Mouse (Mus musculus) frontal cortex, adult (tissue): ENCODE measurements around the gene Pum1.

Source experiments
- ATAC-seq: cut with Nextera tagmentation; 2 replicates; pipeline ENCODE4 v1.9.2; 2017; ENCODE audit warnings: mild to moderate bottlenecking, moderate library complexity, mixed read lengths; ENCODE audit not compliant: low TSS enrichment

Gene Pum1

GRCm38 (mm10) chr4:130790180-130790579, 127.1 kb downstream of the Pum1 start:
- peak; percentile 30; the same call in 1 of the 2 replicates for ATAC-seq

DNA sequence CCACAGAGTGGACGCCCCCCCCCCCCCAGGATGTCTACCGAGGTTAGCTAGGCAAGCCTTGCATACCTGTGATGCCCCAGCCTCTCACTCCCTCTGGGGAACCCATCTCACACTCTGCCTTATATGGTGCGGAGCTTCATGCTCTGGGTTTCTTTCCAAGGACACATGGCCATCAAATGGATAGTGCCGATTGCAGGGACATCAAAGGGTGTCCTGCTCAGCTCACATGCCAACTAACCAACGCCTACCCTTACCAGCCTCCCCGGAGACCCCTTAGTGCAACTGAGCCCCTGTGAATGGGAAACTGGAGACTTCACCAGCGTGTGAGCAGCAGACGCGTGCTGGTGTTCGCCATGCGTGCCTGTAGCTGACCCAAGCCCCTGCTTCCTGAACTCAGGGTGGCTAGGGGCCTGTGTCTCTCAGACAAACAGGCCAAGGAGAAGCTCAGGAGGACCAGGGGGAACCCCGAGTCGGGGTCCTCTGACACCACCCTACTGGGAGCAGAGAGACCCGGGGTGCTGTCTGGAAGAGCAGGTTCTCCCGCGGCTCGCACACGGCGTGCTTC, 128.8 kb downstream of the Pum1 start:
- peak; percentile 15; the same call in 1 of the 2 replicates for ATAC-seq

DNA sequence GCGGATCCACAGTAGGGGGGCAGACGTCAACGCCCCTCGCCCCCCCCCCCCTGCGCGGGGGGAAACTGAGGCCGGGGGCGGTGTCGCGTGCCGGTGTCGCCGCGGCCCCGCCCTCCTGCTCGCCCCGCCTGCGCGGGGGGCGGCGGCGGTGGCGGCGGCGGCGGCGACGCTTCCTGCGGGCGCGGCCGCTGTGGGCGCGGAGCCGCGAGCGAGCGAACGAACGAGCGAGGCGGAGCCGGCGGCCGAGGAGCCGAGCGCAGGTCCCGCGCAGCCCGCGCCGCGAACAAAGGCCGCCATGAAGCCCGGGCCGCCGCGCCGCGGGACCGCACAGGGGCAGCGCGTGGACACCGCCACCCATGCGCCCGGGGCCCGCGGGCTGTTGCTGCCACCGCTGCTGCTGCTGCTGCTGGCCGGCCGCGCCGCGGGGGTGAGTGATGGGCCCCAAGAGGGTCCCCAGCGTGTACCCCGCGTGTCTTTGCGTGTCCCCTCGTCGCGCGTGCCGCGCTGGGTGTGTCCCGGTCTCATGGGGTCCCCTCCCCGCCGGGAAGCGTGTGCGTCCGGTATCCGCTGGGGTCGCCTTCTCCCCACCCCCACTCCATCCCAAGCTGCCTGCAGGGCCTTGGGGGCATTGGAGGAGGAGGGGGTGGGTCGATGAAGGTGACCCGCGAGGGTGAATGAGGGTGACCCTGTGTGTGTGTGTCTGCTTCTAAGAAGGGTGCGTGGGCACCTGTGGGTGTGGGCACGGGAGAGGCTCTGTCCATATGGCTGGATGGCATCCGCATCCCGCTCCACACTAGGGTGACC, 129.5 kb downstream of the Pum1 start, which contains the start of gene Sdc3:
Gene Sdc3 (plus strand): TSS at position 162 of the 804 bp plus-strand sequence.
- ATAC-seq, result peak; percentile 25; the same call in 1 of the 2 replicates

DNA sequence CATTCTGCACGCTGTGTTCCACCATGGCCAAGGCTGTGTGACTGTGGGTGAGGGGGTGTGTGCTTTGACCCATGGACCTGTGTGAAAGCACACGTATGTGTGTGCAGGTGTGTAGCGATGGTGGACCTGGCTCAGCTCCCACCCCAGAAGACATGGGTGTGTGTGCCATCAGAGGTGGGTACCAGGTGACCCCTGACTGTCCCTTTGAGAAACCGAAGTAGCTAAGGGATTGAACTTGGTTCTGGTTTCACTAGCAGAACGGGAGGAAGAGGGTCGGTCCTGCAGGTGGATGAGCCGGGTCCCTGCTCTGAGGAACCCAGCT, 130.0 kb downstream of the Pum1 start:
- no peak for ATAC-seq

DNA sequence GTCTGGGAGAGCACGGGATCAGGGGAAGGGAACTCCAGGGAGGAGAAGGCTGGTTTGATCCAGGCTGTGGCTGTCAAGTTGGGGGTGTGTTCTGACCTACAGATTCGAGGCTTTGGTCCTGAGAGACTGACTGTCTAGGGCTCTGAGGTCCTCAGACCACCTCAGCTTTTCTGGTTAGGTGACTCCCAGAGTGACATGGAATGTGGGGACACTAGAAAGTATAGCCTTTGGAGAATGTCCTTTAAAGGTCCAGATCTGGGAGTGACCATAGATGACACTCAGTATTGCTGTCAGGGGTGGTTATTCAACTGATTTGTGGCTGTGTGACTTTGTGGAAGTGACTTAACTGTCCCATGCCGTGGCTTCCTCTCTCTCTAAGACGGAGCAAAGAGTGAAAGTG, 131.7 kb downstream of the Pum1 start:
- no peak for ATAC-seq

DNA sequence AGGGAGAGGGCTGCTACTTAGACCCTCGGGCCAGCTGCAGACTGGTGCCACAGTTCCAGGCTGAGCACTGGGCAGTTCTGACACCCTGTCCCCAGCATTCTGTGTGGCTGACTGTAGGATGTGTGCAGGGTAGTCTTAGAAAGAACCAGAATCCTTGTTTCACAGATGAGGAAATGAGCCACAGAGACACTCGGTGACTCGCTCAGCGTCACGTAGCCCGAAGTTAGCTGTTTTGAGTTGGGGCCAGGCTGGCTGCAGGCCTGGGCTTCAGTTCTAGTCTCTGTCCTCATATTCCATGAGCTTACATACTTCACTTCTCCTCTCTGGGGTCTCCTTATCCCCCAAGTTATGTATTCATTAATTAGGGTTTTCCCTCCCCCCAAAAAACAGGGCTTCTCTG, 132.8 kb downstream of the Pum1 start:
- no peak for ATAC-seq

DNA sequence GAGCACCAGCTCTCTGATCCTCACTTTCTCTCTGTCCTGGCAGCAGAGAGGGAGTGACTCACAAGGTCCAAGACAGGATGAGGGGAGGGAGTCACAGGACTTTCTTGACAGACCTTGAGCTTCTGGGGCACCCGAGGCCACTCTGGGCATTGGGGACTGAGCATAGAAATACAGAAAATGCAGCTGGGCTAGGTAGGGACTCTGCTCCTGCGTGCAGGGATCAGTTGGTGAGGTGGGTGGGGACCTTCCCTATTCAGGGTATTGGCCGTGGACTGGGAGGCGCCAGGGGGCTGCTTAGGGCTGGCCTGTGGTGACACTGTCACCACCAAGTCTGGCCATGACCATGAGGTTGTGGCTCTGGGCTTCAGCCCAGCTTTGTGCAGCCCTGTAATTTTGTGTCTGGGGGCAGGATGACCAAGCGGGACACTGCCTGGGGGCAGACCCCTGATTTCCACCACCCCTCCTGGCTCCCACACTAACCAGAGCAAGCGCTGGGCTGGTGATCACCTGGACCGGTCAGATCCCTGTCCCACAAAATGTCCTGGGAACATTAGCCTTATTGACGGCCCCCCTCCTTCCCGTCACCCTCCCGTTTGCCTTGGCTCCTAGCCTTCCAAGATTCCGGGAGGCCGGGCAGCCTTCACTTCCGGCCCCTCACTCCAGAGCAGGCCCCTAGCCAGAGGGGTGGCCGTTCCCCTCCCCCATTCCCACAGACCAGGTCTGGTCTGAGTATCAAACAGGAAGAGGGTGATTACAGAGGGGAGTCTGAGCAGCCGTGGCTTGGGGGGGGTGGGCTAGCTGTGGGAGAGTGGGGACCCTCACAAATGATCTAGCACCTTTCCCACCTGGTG, 134.3 kb downstream of the Pum1 start:
- ATAC-seq, result no peak

DNA sequence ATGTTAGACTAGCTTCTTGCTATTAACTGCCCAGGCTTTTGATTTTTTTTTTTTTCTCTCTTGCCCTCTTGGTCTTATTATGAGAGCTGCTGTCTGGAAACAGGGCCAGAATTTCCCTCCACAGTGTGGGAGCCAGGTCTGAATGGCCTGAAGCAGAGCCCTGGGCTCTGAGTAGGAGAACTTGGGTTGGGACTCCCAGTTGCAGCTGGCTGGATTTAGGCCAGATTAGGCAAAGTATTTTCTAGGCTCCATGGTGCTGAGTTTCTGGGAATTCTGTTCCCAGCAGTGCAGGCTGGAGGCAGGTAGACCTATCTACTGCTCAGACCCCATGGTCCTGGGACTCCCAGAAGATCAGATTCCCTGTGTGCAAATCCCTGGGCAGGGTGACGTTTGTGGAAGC, 135.3 kb downstream of the Pum1 start:
- ATAC-seq, result no peak

GRCm38 (mm10) chr4:130799118-130799517, 136.0 kb downstream of the Pum1 start:
- ATAC-seq, result no peak

DNA sequence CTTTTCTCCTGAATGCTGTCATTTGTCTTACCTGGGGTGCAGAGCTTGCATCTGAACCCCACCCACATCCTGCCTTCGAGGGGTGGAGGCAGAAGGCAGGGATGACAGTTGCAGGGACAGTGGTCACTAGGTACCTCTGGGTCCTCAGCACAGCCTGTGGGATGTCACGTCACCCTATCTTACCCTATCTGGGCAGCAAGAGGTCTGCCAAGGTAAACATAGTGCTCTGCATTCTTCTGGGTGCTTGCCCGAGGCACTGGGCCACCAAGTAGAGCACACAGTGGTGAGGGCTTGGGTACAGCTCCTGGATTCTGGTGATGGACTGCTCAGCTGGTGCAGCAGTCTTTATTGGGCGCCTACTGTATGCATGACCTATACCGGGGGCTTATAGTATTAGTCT, 136.5 kb downstream of the Pum1 start:
- no peak for ATAC-seq

- ATAC-seq, result no peak
These were observed 137.0 kb downstream of the Pum1 start for GRCm38 (mm10) chr4:130800147-130800546.

DNA sequence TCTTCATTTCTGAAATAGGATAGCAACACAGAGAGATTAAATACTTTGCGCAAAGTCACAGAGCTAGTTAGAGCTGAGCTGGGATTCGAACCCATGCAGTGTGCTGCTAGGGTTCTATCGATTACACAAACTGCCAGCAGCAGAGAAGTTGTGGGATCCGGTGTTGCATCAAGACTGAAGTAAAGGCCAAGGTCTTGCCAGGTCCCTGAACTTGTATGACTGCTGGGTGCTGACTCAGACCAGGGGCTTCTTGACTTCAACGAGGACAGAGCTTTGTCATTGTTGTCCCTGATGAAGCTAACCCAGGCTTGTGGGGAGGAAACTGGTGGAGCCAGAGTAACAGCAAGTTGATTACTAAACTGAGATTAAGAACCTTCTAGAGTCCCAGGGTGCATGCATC, 138.1 kb downstream of the Pum1 start:
- ATAC-seq, result no peak

GRCm38 (mm10) chr4:130801624-130802329, 138.7 kb downstream of the Pum1 start:
- no peak for ATAC-seq

DNA sequence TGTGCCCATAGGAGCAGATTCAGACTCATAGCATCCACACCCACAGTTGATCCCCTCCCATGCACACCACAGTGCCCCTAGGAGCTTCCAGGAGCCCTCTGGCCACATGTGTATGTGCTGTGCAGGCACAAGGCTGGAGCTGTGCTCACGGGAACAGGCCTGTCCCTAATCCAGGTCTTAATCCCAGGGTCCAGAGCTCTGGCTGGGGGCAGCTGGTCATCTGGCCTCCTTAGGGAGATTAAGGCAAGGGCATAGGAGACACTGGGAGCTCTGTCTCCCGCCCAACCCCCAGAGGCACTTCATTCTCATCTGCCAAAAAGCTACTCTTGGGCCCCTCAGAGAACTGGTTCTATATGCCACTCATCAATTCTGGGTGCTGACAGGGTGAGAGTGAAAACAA, 140.5 kb downstream of the Pum1 start:
- no peak for ATAC-seq

DNA sequence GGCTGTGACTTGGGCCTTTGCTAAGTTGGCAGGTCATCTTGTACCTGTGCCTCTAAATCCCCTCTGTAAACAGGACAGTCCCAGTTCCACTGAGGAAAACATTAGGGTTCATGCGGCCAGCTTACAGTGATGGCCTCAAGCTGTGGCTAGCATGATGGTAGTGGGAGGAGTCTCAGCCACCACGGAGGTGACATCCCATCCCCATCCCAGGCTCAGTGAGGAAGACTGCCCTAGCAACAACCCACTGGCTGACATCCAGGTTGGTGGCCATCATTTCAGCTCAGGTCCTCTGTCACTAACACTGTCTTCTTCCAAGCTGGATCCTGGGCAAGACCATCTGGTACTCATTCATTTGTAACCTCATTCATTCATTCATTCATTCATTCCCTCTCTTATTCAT, 141.2 kb downstream of the Pum1 start:
- no peak for ATAC-seq

- peak; percentile 41; the same call in 1 of the 2 replicates for ATAC-seq
These were observed 141.7 kb downstream of the Pum1 start for GRCm38 (mm10) chr4:130804771-130805361.

DNA sequence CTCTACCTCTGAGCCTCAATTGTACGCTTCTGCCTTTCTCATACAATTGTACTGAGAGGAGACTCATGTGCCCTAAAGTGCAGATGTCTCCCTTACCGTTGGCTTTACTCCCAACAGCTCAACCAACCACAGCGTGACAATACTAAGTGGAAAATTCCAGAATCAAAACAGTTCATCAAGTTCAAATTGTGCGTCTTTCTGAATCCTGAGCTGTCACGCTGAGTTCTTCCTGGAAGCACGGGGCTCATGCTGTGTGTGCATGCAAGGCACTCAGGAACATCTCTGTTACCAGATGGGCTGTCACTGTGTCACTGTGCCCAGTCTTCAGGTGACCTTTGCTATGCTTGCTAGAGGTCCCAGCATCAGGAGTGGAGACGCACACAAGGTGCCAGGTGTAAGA, 142.6 kb downstream of the Pum1 start:
- ATAC-seq, result no peak

DNA sequence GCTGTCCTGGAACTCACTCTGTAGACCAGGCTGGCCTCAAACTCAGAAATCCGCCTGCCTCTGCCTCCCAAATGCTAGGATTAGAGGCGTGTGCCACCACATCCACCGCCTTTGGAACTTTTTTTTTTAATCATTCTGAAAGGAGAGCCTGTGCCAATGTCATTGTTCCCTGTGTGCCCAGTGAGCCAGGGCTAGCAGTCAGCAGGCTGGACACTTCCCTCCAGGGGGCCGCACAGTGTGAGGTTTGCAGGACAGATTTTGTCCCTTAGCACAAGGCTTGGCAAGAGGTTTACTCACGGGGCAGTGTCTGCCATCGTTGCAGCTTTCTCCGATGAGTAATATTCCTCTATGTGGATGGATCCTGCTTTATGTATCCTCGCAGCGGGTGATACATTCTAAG, 143.6 kb downstream of the Pum1 start:
- no peak for ATAC-seq

DNA sequence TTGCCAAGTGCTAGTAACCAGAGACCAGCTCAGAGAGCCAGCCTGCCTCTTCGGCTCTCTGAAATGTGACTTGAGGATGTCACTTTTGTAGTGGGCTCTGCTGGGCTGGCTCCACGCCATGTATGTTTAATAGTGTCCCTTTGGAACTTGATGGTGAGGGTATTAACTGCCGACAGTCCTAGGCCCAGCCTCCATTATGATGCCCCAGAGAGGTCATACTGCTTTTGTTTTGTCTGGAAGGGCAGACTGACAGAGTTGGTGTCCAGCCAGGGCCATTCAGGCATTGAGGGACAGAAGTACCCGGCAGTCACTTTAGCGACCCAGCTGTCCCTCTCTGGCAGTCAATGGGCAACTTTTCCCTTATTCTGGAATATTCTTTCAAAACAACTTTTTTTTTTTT, 146.7 kb downstream of the Pum1 start:
- no peak for ATAC-seq

DNA sequence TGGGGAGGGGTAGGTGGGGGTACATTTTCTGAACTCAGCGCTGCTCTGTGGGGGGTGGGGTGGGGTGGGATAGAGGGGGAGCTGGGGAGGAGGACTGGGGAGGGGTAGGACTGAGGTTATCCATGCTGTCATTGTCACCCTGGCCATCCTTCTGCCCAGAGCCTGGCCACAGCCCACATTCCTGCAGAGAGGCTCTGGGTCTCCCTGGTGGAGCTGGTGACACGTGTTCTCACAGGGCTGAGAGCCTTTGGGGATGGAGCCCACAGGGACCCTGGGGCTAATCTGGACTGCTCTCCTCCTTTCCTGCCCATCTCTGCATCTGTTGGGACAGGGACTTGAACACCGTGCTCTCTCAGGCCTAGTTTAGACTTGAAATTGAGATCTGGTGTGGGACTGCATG, 147.7 kb downstream of the Pum1 start:
- no peak for ATAC-seq

- ATAC-seq, result 0 out of 2 replicates have a peak, but pooled peaks have one; percentile 3
These were observed 148.3 kb downstream of the Pum1 start for GRCm38 (mm10) chr4:130811385-130811784.

DNA sequence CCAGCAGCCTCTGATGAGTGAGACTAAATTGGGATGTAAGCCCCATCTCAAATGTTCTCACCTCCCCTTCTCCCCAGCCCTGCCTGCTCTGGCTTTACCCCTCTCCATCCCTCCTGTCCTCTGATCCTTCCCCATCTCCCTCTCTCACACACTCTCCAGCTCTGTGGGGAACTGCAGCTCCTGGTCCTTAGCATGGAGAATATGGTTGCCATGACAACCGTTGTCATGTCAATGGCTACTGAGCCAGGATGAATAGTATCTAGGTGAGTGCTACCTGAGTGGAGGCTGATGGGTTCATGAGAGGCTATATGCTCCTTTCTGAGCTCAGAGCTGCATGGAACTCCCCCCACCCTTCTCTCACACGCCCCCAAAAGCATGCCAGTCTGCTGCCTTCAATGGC, 150.8 kb downstream of the Pum1 start:
- peak; percentile 59; the same call in 1 of the 2 replicates for ATAC-seq
